Mouse (Mus musculus): ENCODE measurements around the gene Klra9. TPM values are rescaled to one million over a fixed set of nuclear protein-coding genes. Genes with fewer than 3 reads are reported as not detected.
"Not testable (repeated sequence)": the region's sequence is repeated elsewhere in the genome, so short reads cannot be mapped to it uniquely, and the experiment has no call there.

Klra9 gene
- 0.15 TPM in 1 of 2 replicates, not detected in the other for polyA plus RNA-seq (2012; rRNA removed)

DNA sequence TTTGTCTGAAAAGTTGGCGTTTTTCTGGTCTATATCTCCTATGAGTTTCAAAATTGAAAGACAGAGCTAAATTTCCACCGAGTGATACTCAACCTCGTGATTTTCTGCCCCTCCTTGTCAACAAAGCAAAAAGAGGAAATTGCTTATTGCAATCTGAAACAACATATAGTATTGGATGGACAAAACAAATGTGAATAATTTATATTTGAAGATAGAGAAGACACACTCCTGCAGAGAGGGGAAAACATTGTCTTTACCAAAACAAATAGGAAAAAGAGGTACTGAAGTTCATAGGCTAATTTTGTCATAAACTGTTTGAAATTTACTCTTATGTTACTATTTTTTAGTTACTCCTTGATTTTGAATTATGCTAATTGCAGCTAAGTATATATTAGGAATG lies at the start of gene Klra9:
TSS of gene Klra9 (minus strand) at position 101 of the 400 bp plus-strand sequence.
- H3K4me3 ChIP-seq (ENCODE audit: control insufficient read depth, insufficient read depth, low read length); H3K4me1 ChIP-seq (replicated peaks; ENCODE audit: control insufficient read depth, insufficient read depth, low read length); H3K36me3 ChIP-seq (ENCODE audit: control insufficient read depth, insufficient read depth, low read length); H3K27ac ChIP-seq (ENCODE audit: control insufficient read depth, insufficient read depth, low read length); DNase-seq; H3K27me3 ChIP-seq (ENCODE audit: control insufficient read depth, insufficient read depth, low read length): not testable (repeated sequence)
- 76% methylated on average over 3 of the region's 3 CpGs for whole genome bisulfite sequencing

DNA sequence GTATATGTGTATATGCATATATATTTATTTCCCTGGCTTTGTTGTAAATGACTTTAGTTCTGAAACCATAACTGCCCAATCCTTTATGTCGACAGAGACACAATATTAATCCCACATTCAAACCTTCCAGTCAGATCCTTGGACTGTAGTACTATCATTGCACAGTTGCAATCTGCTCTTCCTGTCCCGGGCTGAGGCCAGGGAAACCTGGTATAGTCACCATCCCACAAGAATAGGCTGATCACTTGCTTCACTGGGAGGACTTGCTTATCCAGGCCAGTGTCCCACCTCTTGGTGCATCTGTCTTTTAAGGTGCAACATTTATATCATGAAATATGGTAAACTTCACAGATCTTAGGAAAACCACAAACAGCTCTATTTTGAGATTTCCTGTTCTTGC lies 44.6 kb upstream of the Klra9 start:
- H3K27me3 ChIP-seq (ENCODE audit: control insufficient read depth, insufficient read depth, low read length): no peaks in the 10 kb centered on the region
- no peak overlapping the region for H3K27ac ChIP-seq (ENCODE audit: control insufficient read depth, insufficient read depth, low read length)
- H3K36me3 ChIP-seq (ENCODE audit: control insufficient read depth, insufficient read depth, low read length): no peaks in the 10 kb centered on the region
- WGBS: 52% methylated on average over 2 of the region's 2 CpGs
- H3K4me3 ChIP-seq (ENCODE audit: control insufficient read depth, insufficient read depth, low read length): no peak overlapping the region
- DNase-seq: no peak
- H3K4me1 ChIP-seq (replicated peaks; ENCODE audit: control insufficient read depth, insufficient read depth, low read length): peaks cover 5% of the 10 kb centered on the region
- no peak for TF ChIP-seq CTCF (IDR thresholded peaks at IDR 0.05; ENCODE audit: borderline replicate concordance, control insufficient read depth, extremely low read depth, insufficient read depth, low read length, poor library complexity)
- TF ChIP-seq POLR2A (IDR thresholded peaks at IDR 0.05; ENCODE audit: control insufficient read depth, extremely low read depth, insufficient read depth, low read length, poor library complexity): no peak

GRCm38 (mm10) chr6:130236635-130237034 lies 43.7 kb upstream of the Klra9 start:
- H3K27me3 ChIP-seq (ENCODE audit: control insufficient read depth, insufficient read depth, low read length): no peaks in the 10 kb centered on the region

DNA sequence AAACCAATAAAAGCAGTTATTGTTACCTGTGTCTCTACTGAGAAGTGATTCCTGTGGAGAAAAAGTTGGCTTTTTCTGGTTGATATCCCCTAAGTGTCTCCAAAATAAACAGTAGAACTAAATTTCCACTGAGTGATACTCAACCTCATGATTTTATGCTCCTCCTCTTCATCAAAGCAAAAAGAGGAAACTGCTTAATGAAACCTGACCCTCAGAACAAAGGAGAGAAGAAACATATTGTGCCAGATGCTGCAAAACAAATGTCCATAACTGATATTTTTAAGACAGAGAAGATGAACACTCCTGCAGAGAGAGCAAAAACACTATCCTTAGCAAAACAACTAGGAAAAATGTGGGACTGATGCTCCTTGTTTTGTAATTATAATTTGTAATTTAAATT lies 40.3 kb upstream of the Klra9 start, which contains the start of gene Klra7:
TSS of gene Klra7 (minus strand) at position 101 of the 400 bp plus-strand sequence.
- TF ChIP-seq CTCF (IDR thresholded peaks at IDR 0.05; ENCODE audit: borderline replicate concordance, control insufficient read depth, extremely low read depth, insufficient read depth, low read length, poor library complexity) (no peak), POLR2A (IDR thresholded peaks at IDR 0.05; ENCODE audit: control insufficient read depth, extremely low read depth, insufficient read depth, low read length, poor library complexity) (no peak)
- H3K4me3 ChIP-seq (ENCODE audit: control insufficient read depth, insufficient read depth, low read length): no peak within 1 kb of the TSS
- no peaks in the 10 kb centered on the region for H3K36me3 ChIP-seq (ENCODE audit: control insufficient read depth, insufficient read depth, low read length)
- peaks cover 4% of the 10 kb centered on the region for H3K4me1 ChIP-seq (replicated peaks; ENCODE audit: control insufficient read depth, insufficient read depth, low read length)
- DNase-seq: no peak
- no peaks in the 10 kb centered on the region for H3K27me3 ChIP-seq (ENCODE audit: control insufficient read depth, insufficient read depth, low read length)
- no peak within 1 kb of the TSS for H3K27ac ChIP-seq (ENCODE audit: control insufficient read depth, insufficient read depth, low read length)

More at GRCm38 (mm10) chr6:130236635-130237034, 43.7 kb upstream of the Klra9 start:
- H3K27ac ChIP-seq (ENCODE audit: control insufficient read depth, insufficient read depth, low read length): no peak overlapping the region
- H3K4me1 ChIP-seq (replicated peaks; ENCODE audit: control insufficient read depth, insufficient read depth, low read length): peaks cover 5% of the 10 kb centered on the region
- H3K4me3 ChIP-seq (ENCODE audit: control insufficient read depth, insufficient read depth, low read length): no peak overlapping the region
- WGBS: 91% methylated on average over 1 of the region's 1 CpGs
- TF ChIP-seq POLR2A (IDR thresholded peaks at IDR 0.05; ENCODE audit: control insufficient read depth, extremely low read depth, insufficient read depth, low read length, poor library complexity) (no peak), CTCF (IDR thresholded peaks at IDR 0.05; ENCODE audit: borderline replicate concordance, control insufficient read depth, extremely low read depth, insufficient read depth, low read length, poor library complexity) (no peak)
- no peaks in the 10 kb centered on the region for H3K36me3 ChIP-seq (ENCODE audit: control insufficient read depth, insufficient read depth, low read length)
- no peak for DNase-seq

GRCm38 (mm10) chr6:130197453-130197852 lies 4.5 kb upstream of the Klra9 start:
- WGBS: 30% methylated on average over 1 of the region's 1 CpGs
- H3K36me3 ChIP-seq (ENCODE audit: control insufficient read depth, insufficient read depth, low read length); H3K4me1 ChIP-seq (replicated peaks; ENCODE audit: control insufficient read depth, insufficient read depth, low read length); H3K27me3 ChIP-seq (ENCODE audit: control insufficient read depth, insufficient read depth, low read length); H3K4me3 ChIP-seq (ENCODE audit: control insufficient read depth, insufficient read depth, low read length); DNase-seq; H3K27ac ChIP-seq (ENCODE audit: control insufficient read depth, insufficient read depth, low read length): not testable (repeated sequence)

GRCm38 (mm10) chr6:130129798-130130197 lies 63.1 kb downstream of the Klra9 start, which contains the start of gene Klra8:
Gene Klra8, minus strand, starts transcription at chr6:130129898.
- 45% methylated on average over 4 of the region's 4 CpGs for WGBS
- not testable (repeated sequence) for H3K27me3 ChIP-seq (ENCODE audit: control insufficient read depth, insufficient read depth, low read length); H3K4me3 ChIP-seq (ENCODE audit: control insufficient read depth, insufficient read depth, low read length); H3K4me1 ChIP-seq (replicated peaks; ENCODE audit: control insufficient read depth, insufficient read depth, low read length); H3K27ac ChIP-seq (ENCODE audit: control insufficient read depth, insufficient read depth, low read length); H3K36me3 ChIP-seq (ENCODE audit: control insufficient read depth, insufficient read depth, low read length); DNase-seq

Other genes starting within 250 kb of the Klra9 start
- not detected in 2 replicates for gene Klra6, start 166.2 kb downstream of the Klra9 start, polyA plus RNA-seq (2012; rRNA removed)
- gene Klra4, start 125.8 kb downstream of the Klra9 start, polyA plus RNA-seq (2012; rRNA removed): not detected in 2 replicates
- not detected in 2 replicates for gene Klra8, start 63.2 kb downstream of the Klra9 start, polyA plus RNA-seq (2012; rRNA removed)
- not detected in 2 replicates for gene Klra7, start 40.2 kb upstream of the Klra9 start, polyA plus RNA-seq (2012; rRNA removed)
- not detected in 2 replicates for gene Klra10, start 88.8 kb upstream of the Klra9 start, polyA plus RNA-seq (2012; rRNA removed)
- gene Klra3, start 144.5 kb upstream of the Klra9 start, polyA plus RNA-seq (2012; rRNA removed): not detected in 2 replicates
- not detected in 2 replicates for gene Klra1, start 193.8 kb upstream of the Klra9 start, polyA plus RNA-seq (2012; rRNA removed)